Mouse (Mus musculus): ENCODE data around the gene Jak2.

The Jak2 gene

DNA sequence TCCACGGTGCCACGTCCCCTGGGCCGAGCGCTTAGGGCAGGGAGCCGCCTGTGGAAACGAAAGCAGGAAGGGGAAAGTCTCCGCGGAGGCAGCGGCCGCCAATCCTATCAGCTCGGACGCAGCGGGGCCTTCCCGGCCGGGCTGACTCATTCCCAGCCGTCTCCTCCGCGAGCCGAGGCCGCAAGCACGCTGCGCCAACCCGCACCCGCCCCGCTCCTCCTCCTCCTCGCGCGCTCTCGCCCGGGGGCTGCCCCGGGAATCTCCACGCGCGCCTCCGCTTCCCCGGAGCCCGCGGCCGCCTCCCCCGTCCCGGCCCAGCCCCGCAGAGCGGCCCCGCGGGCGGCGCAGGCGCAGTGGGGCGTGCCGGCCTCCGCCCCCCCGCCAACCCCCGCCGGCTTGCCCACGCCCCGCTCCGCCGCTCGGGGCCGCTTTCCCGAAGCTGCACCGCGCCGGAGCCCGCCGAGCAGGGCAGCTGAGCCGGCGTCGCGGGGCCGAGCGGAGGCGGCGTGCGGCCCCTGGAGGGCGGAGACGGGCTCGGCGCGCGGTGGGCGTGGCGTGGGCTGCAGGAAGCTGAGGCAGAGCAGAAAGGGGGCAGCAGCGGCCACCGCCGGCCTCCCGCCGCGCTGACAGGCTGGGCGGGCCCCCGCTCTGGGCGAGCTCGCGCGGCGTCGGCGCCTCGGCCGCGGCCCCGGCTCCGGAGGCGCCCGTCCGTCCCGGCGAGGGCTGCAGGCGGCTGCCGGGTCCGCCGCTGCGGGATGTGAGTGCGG lies at the start of gene Jak2:
Gene Jak2, plus strand, starts transcription at position 638 of the 767 bp plus-strand sequence.
- DNase-seq (ENCODE audit: low spot score) = peak; percentile 93

DNA sequence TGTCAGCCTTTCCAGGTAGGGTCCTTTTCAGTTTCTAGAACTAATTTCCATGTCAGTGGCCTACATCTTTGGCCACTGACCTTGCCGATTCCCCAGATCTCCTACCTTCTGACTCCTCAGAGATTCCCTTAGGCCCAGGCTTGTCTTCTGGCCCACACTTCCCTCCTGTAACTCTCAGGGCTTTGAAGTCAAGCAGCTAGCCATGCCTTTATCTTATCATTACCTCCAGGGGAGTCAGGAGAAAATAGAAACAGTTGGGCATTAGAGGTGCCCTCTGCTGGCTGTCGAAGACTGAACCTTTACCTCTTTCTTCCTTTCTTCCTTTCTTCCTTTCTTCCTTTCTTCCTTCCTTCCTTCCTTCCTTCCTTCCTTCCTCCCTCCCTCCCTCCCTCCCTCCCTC lies 48.3 kb upstream of the Jak2 start:
- no peak for DNase-seq (ENCODE audit: low spot score)

DNA sequence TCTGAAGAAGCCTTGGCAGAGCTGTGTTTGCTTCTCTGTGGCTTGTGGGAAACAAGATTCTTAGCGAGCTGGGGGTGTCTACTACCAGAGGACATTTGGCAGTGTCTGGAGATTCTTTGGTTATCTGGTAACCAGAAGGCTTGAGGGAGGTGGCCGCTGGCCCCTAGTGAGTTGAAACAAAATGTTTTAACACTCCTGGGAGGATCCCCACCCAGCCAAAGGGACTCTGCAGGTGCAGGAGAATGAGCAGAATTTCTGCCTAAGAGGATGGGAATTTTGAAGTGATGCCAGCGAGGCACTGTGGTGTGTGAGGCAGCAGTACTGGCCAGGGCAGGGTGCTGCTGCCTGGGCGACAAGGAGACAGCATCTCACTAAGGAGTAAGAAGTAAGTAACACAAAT lies 47.0 kb upstream of the Jak2 start:
- no peak for DNase-seq (ENCODE audit: low spot score)

DNA sequence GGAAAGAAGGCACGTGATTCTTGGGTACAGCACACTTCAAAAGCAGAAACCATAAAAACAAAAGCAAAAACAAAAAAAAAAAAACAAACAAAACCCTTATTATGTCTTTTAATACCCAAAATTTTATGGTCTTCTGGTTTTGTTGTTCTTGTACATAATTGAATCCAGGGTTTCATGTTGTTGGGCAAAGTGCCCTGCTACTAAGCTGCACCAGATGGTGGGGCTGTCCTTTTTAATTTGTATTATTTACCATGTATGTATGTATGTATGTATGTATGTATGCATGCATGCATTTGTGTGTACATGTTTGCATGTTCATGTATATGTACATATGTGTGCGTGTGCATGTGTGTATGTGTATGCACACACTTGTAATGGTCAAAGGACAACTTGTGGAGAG lies 46.4 kb upstream of the Jak2 start:
- no peak for DNase-seq (ENCODE audit: low spot score)

DNA sequence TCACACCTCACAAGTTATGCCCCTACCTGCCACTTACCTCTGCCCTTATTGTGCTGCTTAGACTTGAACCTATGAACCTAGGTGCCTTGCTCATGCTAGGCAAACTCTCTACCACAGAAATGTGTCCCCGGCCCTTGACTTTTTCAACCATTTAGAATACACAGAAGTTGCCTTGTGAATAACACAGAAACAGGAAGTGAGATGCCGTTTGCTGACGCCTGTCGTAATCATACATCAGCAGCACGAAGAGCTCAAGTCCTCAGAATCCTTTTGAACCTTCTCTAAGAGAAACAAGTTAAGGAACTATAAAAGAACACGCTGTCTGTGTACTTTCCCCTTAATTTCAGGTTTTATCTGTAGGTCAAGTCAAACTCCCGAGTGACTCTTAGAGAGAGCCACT lies 41.7 kb upstream of the Jak2 start:
- DNase-seq (ENCODE audit: low spot score) = no peak

DNA sequence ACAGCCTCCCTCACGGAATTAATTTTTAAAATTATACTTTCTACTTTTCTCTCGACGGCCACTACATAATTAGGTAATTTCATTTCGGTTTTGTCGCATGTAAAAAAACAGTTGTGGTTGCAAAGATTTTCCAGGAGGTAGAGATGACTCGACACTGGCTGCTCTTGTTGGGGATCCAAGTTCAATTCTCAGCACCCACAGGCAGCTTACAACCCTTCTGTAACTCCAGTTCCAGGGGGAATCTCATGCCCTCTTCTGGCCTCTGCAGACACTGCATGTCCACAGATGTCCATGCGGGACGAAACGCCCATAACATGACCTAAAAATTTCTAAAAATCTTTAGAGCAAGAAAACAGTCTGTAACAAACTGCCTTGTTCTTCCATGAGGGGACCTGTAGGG lies 41.3 kb upstream of the Jak2 start:
- no peak for DNase-seq (ENCODE audit: low spot score)

DNA sequence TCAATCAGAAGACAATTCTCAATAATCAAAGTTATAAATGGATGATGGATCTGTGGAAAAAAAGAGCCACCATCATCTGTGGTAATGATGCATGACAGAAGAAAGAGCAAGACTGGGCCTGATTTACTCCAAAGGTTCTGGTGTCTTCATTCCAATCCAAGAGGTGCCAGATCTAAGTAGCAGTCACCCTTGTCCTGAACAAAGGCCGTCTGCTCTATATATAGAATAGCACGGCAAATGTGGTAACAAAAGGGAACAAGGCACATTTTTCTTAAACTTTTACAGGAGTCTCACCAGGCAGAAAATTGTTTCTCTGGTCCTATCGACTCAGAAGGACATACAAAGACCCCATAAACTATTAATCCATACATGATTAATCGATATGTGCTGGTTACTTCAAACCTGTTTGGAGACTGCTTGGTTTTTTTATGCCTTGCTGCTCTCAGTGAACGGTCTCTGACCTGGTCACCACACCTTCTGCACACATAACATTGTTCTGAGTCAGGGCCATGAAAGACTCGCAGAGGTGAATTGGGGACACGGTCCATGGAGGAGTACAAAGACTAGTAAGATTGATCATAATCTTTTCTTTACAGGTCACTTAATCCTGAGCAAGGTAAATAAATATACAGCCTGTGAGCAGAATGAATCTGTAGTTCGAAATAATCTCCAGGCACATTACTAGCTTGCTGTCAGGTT lies 35.7 kb upstream of the Jak2 start:
- DNase-seq (ENCODE audit: low spot score) = no peak

DNA sequence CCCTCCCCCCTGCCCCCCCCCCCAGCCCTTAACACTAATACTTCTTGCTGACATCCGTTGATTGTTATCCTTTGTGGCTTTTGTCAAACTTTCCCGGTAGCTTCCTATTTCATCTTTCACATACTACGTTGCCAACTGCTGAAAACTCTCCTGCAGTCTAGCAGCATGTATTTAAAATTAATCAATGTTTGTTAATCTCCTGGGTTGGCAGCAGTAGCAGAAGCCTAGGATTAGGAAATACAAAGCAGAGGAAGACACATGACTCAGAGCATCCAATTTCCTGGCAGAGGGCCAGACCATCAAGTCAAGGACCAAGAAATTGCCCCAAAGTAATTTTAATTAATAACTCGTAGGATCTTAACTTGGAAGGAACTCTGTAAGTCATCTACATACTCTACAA lies 29.8 kb upstream of the Jak2 start:
- no peak for DNase-seq (ENCODE audit: low spot score)

DNA sequence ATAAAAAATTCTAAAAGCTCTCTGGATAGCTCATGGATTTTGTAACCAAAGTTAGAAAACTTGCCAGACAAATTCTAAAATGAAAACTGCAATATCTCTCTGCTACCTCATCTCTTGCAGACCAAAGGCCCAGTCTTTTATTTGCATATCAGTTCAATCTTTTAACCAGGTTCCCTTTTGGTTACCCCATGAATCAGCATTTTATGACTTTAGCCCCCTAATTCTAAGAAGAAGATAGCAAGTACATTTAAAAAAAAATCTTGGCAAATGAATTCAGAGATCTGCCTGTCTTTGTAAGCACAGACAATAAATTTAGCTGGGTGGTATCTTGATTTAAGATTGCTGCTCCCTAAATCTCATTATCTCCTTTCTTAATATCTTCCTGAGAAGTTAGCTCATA lies 26.7 kb upstream of the Jak2 start:
- DNase-seq (ENCODE audit: low spot score) = no peak

DNA sequence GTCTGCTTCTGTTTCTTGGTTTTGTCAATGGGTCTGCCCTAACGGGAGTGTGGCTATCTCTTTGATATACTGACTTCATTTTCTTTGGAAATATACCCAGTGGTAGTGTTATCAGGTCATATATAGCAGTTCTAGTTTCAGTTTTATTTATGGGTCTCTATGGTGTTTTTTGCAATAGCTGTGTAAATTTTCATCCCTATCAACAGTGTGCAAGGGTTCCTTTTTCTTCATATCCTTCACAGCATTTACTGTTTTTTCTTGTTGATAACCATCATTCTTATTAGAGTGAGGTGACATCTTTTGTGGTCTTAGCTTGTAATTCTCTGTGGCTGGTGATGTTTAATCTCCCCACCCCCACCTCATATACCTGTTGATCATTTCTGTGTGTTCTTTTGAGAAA lies 24.6 kb upstream of the Jak2 start:
- no peak for DNase-seq (ENCODE audit: low spot score)

DNA sequence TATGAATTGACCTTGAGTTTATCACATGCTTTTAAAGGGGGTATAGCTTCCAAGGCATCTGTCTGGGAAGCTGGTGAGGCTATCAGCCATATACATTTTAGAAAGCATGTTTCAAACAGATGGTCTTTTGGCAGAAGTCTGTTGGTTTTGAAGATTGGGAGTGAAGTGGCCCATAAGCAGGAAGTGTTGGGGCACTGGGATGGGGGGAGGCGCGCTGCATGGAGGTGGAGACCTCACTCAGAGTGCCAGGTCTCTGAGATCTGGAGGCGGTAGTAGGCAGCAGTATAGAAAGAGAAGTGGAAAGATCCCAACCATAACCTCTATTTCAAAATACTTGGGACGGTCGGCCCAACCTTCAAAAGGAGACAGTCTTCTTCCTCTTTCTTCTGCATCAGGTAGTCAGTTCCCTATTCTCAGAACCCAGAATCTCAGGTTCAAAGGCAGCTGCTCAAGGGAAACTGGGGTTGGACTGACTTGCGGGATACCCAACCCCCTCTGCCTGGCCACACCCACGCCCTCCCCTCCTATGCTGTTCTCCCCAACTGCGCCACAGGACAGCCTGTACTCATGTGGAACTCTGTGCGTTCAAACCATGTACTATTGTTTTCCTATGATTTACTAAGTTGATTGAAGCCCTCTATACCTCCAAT lies 23.6 kb upstream of the Jak2 start:
- no peak for DNase-seq (ENCODE audit: low spot score)

DNA sequence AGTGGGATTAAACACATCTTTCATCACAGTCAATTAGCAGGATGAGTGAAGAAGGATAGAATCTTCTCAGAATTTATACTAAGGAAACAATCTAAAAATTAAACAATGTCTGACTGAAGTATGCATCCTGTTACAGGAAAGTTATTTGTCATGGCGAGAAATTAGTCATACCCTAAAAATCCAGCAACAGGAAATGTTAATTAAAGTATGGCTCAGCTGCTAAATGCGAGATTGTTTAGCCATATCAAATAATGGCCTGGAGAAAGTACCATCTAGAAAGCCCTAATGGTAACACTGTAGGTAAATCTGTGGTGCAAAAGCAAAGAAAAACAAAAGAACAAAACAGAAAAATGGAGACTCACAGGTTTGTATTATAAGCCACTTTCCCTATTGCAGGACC lies 22.6 kb upstream of the Jak2 start:
- no peak for DNase-seq (ENCODE audit: low spot score)

DNA sequence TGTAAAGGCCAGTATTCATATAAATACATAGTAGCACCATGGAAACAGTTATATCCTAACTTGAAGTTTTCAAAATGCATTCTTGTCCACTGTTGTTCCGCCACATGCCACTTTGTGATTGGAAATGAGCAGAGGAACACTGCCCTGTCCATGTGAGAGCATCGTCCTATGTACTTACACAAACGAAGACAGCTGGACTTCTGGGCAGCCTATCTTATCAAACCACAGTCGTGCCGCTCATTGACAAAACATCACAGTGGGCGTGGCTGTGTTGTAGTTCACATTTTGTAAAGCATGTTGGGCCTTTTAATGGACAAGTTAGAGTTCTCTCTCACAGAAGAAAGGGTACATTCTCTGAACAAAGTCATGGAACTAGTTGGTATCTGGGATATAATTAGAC lies 18.9 kb upstream of the Jak2 start:
- no peak for DNase-seq (ENCODE audit: low spot score)

DNA sequence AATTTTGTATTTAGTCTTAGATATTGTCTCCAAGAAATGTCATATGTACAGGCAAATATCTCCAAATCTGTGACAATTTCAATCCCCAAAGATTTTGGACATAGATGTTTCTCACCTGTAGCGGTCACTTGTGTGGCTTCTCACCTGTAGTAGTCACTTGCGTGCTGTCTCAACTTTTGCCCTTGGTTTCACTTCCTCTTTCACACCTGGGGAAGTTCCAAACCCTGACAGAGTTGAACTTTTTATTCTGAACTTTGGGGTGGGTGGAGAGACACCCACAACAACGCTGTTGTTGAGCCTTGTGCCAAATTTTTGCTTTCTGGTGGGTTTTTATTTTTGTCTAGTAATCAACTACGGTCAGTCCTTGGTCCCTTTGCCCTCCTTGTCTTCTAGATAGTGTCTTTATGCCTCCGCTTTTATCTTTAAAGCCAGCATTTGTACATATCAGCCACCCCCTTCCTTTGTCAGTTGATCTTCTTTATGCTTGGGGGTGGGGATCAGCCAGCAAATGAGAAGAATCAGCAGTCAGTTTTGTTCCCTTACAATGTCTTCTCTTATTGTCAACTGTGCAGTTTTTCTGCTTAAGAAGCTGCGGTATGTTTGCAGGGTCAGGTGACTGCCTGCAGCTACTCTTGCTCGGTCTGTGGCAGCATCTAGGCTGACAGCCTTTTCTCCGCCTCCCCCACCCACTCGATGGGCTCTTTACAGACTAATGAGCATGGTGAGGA lies 14.8 kb upstream of the Jak2 start:
- DNase-seq (ENCODE audit: low spot score) = no peak

DNA sequence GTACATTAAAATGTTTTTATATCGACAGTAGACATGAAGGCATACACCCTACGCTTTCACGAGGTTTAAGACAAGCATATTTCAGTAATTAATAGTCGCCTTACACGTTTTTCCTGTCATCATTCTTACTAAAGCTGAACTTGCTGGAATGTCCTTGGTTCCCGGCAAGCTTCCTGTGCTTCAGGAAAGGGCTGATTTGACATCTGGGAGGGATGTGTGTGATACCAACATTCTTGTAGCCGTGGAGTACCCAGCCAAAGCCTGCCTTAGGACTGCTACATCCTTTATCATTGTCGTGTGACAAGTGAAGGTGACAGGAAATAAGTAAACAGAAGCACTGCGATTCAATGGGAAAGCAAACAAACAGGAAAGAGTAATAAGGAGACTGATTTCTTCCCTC lies 13.5 kb upstream of the Jak2 start:
- DNase-seq (ENCODE audit: low spot score) = no peak

DNA sequence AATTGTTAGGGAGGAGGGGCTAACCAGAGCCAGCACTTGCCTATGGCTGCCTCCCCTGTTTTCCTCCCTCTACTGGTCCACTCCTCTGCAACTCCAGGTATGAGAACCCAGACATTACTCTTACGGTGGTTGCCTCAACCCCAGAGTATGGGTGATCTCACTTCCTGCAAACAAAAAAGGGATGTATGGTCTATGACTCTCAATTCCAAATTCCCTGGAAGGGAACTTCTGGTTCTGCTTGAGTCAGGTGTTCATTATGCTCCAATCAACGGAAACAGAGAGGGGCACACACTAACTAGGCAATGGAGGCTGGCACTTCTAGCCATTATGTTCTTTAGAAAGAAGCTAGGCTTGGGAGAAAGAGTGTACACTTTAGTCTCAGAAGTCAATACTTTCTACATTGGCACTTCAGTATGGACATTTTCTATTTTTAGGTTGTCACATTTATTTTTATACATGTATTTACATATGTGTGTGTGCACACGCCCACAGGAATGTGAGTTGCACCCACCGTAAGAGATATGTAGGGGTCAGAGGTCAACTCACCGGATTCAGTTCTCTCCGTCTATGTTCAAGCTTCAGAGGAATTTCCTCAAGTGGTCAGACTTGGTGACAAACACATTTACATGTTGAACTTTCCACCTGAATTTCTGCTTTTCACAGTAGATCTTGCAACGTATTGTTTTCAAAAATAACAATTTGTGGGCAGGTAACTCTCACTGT lies 12.0 kb upstream of the Jak2 start:
- no peak for DNase-seq (ENCODE audit: low spot score)

DNA sequence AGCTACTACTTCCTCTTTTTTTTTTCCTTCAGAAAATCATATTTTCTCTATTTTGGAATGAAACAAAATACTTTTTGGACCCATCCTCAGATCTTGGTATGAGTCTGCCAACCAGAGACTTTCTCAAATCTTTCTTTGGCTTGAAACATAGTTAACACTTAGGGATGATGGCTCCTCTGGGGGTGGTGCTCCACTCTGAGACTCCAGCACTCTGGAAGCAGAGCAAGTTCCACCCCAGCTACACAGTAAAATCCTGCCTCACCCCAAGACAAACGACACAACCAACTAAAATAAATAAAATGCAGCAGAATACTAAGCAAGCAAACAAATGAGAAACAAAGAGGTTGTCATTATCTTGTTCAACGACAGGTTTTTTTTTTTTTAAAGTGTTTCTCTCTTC lies 11.0 kb upstream of the Jak2 start:
- no peak for DNase-seq (ENCODE audit: low spot score)

DNA sequence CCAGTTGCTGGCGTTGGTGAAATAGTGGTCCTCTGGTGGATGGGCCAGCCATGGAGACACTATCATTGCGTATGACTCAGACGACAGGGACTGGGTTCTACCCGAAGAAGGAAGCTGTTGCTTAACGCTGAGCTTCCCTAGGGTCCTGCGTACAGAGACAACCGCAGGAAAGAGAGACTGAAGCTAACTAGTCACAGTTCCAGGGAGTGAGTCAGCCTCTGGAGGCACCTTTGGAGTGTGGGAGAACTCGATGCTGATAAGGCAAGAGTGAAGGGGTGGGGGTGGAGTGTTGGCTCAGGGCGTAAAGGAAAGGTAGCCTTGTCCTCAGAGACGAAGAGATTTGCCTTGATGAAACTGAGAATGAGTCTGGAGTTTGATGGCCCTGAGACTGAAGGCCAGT lies 10.0 kb upstream of the Jak2 start:
- no peak for DNase-seq (ENCODE audit: low spot score)

DNA sequence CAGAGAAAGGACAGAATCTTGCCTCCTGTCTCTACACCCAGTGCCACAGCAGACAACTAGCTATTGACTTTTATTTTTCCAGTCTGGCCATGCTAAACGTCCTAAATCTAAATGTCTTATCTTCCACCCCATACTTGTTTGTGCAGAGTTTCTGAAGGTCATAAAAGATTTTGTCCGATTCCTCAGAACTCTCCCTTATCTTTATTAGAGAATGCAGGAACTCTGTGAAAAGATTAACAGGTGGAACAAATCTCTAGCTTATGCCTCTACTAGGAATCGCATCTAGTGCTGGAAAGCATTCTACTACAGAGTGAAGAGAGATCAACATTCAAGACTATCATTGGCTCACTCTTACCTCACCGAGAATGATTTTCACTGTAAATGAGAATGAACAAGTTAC lies 1.7 kb upstream of the Jak2 start:
- DNase-seq (ENCODE audit: low spot score) = no peak

DNA sequence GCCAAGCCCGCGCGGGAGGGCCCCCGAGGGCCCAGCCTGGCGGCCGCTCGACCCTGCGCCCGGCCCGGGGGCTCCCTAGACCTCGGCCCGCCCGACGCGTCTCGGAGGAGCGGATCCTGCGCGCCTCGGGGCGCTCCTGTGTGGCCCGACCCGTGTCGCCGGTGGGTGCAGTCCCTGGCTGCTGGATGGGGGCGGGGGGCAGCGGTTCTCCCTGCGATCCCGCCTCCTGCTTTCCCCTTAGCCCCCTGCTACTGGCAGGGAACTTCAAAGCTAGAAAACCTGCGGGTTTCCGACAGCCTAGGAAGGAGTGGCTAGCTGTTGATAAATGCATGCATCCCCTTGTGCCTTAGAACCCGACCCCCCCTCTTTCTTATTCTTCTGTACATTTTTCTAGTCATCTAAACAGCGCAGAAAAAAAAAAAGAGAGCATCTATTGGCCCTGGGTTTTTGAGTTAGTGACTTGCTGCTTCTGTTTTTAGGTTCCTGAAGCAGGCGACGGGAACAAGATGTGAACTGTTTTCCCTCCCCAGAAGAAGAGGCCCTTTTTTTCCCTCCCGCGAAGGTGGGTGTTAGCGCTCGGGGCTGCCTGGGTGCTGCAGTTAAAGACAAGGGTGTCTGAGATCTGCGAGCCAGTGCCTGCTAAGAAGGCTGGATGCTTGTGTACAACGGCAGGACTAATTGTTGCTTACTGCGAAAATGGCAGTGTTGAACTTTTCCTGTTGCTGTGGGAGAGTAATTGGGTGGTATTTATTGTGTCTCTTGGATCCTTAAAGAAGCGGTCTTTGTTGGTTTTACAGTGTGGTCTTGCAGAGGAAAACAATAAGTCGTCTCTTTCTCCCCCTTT lies 552 bp downstream of the Jak2 start:
- no peak for DNase-seq (ENCODE audit: low spot score)

Data from MN1 (cell line).